Mouse (Mus musculus) adrenal gland, postnatal 25 days (tissue): ENCODE data around the gene Uncx. TPM values are rescaled to one million over a fixed set of nuclear protein-coding genes. Genes with fewer than 3 reads are reported as not detected.
A peak's percentile ranks its signal among the peaks of the same experiment; 100 is the strongest.
"Not testable (repeated sequence)": the region's sequence is repeated elsewhere in the genome, so short reads cannot be mapped to it uniquely, and the experiment has no call there.

Experiments
- DNase-seq: peaks from one replicate; pipeline ENCODE4 v3.0.0; 2021; ENCODE audit warnings: mixed read lengths
- total RNA-seq: library from RNA; stranded (reverse); gene quantifications from 2 replicates; pipeline ENCODE4 v1.2.3, GENCODE M21; 2021

Uncx gene
- total RNA-seq, 1 experiment from 2014 or later = not detected

GRCm38 (mm10) chr5:139561363-139562001 is 18.2 kb downstream of the Uncx start:
- DNase-seq = no peak

GRCm38 (mm10) chr5:139564663-139565062 is 21.4 kb downstream of the Uncx start:
- no peak for DNase-seq

GRCm38 (mm10) chr5:139565462-139565861 is 22.2 kb downstream of the Uncx start:
- DNase-seq = no peak

GRCm38 (mm10) chr5:139566640-139567399 is 23.5 kb downstream of the Uncx start:
- no peak for DNase-seq

GRCm38 (mm10) chr5:139568079-139568478 is 24.8 kb downstream of the Uncx start:
- DNase-seq = no peak

- no peak for DNase-seq
Measured at GRCm38 (mm10) chr5:139572526-139572925, 29.2 kb downstream of the Uncx start.

GRCm38 (mm10) chr5:139573606-139574311 is 30.5 kb downstream of the Uncx start:
- no peak for DNase-seq

GRCm38 (mm10) chr5:139575054-139575453 is 31.8 kb downstream of the Uncx start:
- DNase-seq = no peak

GRCm38 (mm10) chr5:139580171-139580743 is 37.0 kb downstream of the Uncx start:
- peak; percentile 74 for DNase-seq

GRCm38 (mm10) chr5:139581308-139581868 is 38.1 kb downstream of the Uncx start:
- peak; percentile 22 for DNase-seq

GRCm38 (mm10) chr5:139584971-139585747 is 41.9 kb downstream of the Uncx start:
- no peak for DNase-seq

GRCm38 (mm10) chr5:139585748-139586060 is 42.4 kb downstream of the Uncx start:
- DNase-seq = no peak

- not testable (repeated sequence) for DNase-seq
Measured at GRCm38 (mm10) chr5:139587459-139587858, 44.2 kb downstream of the Uncx start.

- not testable (repeated sequence) for DNase-seq
Measured at GRCm38 (mm10) chr5:139590682-139591360, 47.5 kb downstream of the Uncx start.

- no peak for DNase-seq
Measured at GRCm38 (mm10) chr5:139592011-139592410, 48.7 kb downstream of the Uncx start.

GRCm38 (mm10) chr5:139592850-139593249 is 49.6 kb downstream of the Uncx start:
- DNase-seq = no peak

GRCm38 (mm10) chr5:139593746-139594145 is 50.5 kb downstream of the Uncx start:
- DNase-seq = no peak

- DNase-seq = no peak
Measured at GRCm38 (mm10) chr5:139595001-139595400, 51.7 kb downstream of the Uncx start.
